Mouse (Mus musculus): ENCODE results near the gene Stip1.

DNA sequence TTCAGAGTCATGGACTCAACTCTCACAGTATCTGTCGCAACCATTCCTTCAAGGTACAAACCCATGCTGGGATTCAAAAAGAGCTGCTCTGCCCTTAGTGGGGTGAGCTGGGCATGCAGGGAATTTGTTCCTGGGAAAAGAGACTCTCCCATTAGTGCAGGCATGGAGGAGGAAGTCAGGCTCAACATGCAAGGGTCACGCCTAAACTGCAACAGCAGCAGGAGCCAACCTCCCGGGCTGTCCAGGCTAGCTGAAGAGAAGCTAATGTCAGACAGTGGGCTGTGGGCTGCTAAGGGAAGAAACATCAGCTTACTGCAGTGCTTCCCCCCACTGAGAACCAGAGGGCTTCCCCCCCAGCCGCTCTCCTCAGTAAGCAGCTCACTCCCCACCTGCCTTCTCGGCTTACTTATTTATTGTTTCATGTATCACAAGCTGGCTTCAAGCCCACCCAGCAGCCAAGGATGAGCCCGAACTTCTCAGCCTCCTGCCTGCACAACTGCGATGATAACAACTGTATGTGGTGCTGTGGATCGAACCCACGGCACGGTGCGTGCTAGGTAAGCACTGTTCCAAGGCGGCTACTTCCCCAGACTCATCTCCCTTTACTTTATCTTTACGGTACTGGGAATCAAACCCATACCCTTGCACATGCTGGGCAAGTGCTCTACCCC lies 67.4 kb downstream of the Stip1 start:
- TF ChIP-seq POLR2A (IDR thresholded peaks at IDR 0.05; ENCODE audit: control insufficient read depth in 1 of 2, insufficient read depth in 1 of 2, low read depth in 1 of 2, low read length in 2 of 2, poor library complexity in 1 of 2): no peak
- no peak for TF ChIP-seq BHLHE40 (IDR thresholded peaks at IDR 0.05; ENCODE audit: borderline replicate concordance, low read depth, low read length)
- no peak for TF ChIP-seq GABPA (IDR thresholded peaks at IDR 0.05; ENCODE audit: low read depth, low read length)
